Mouse (Mus musculus) brain, embryonic 14.5 days (tissue): ENCODE data around the gene Golt1b.

ENCODE experiments used
- CTCF ChIP-seq: fragments of 200-500 bp; IDR thresholded peaks from 2 replicates; pipeline ENCODE4 v1.5.1; 2012; ENCODE audit warnings: inconsistent platforms, mild to moderate bottlenecking, moderate library complexity, borderline replicate concordance; ENCODE audit not compliant: insufficient read depth, insufficient read length; ENCODE audit errors: extremely low read depth
- POLR2A ChIP-seq: fragments of 200-500 bp; IDR thresholded peaks from 2 replicates; pipeline ENCODE4 v1.6.1; 2012; ENCODE audit warnings: mild to moderate bottlenecking, inconsistent platforms, borderline replicate concordance; ENCODE audit not compliant: poor library complexity, insufficient read depth, insufficient read length, severe bottlenecking; ENCODE audit errors: extremely low read depth

GRCm38 (mm10) chr6:142339576-142339975, 47.4 kb upstream of the Golt1b start:
- no peak for TF ChIP-seq POLR2A
- TF ChIP-seq CTCF: no peak
